Comparison of ENCODE assay signal across 12 mouse cellular contexts in the genomic region with DNA sequence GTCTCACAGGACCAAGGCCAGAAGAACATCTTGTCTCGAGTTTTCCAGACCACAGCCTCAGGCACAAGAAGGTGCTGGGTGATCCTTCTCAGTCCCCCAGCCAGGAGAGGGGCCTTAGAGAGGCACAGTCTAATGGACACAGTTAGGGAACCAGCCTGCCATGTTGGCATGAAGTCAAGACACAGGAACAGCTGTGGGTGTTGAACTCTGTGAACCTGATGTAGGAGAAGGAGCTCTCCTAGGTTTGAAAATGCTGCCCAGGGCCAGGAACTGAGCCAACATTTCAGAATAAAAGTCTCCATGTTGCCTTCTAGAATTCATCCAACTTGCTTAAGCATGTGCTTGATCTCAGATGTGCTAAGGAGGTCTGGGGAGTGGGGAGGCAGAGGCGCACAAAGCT. TPM values are rescaled to one million over a fixed set of nuclear protein-coding genes. Genes with fewer than 3 reads are reported as not detected.
DNase-seq lines count a peak whose midpoint lies in the region; ATAC-seq and TF ChIP-seq lines count a peak whose summit lies in the region.
"Had no signal": no experiment of that assay in that cellular context is flagged by ENCODE, and none has a peak within 500 bp of the region (broad histone marks: within the 10 kb centered on the region; RNA-seq: fewer than 3 reads in every experiment).

No protein-coding gene starts in this region.

- no peak overlapping the region for H3K9ac ChIP-seq in hindbrain, postnatal 0 days (replicated peaks; ENCODE audit: low read length)
- H3K9ac ChIP-seq in hindbrain, embryonic 13.5 days = no peak overlapping the region
- H3K9ac ChIP-seq in lung, embryonic 15.5 days = no peak overlapping the region
- no peak overlapping the region for H3K9ac ChIP-seq in forebrain, postnatal 0 days
- H3K9ac ChIP-seq: hindbrain, embryonic 12.5 days; liver, postnatal 0 days had no signal

- no peaks in the 10 kb centered on the region for H3K9me3 ChIP-seq in hindbrain, postnatal 0 days (ENCODE audit: low read length)
- no peaks in the 10 kb centered on the region for H3K9me3 ChIP-seq in hindbrain, embryonic 13.5 days
- no peaks in the 10 kb centered on the region for H3K9me3 ChIP-seq in lung, embryonic 15.5 days
- H3K9me3 ChIP-seq in forebrain, postnatal 0 days (ENCODE audit: low read length) = no peaks in the 10 kb centered on the region
- H3K9me3 ChIP-seq: hindbrain, embryonic 12.5 days had no signal

- intact Hi-C loops in gastrocnemius, postnatal 14 days (cut with DNase I; ENCODE audit: low total_unique reads) = no loop called here

- no peaks in the 10 kb centered on the region for H3K36me3 ChIP-seq in hindbrain, postnatal 0 days (ENCODE audit: insufficient read depth, low read length)
- H3K36me3 ChIP-seq in hindbrain, embryonic 13.5 days = no peaks in the 10 kb centered on the region
- H3K36me3 ChIP-seq in lung, embryonic 15.5 days = no peaks in the 10 kb centered on the region
- no peaks in the 10 kb centered on the region for H3K36me3 ChIP-seq in forebrain, postnatal 0 days (ENCODE audit: insufficient read depth)
- H3K36me3 ChIP-seq: hindbrain, embryonic 12.5 days had no signal

- no peak overlapping the region for H3K27ac ChIP-seq in hindbrain, postnatal 0 days
- no peak overlapping the region for H3K27ac ChIP-seq in hindbrain, embryonic 13.5 days
- H3K27ac ChIP-seq in lung, embryonic 15.5 days = 0 out of 2 replicates have a peak overlapping the region, but pooled peaks have one; percentile 17
- H3K27ac ChIP-seq in forebrain, postnatal 0 days (ENCODE audit: low read depth, low read length) = no peak overlapping the region
- H3K27ac ChIP-seq: hindbrain, embryonic 12.5 days had no signal

- WGBS in hindbrain, postnatal 0 days = 69% methylated on average over 2 of the region's 2 CpGs
- 85% methylated on average over 2 of the region's 2 CpGs for WGBS in hindbrain, embryonic 13.5 days
- 44% methylated on average over 2 of the region's 2 CpGs for WGBS in lung, embryonic 15.5 days
- 73% methylated on average over 2 of the region's 2 CpGs for WGBS in forebrain, postnatal 0 days

- peak; percentile 67 for DNase-seq in hindbrain, postnatal 0 days (ENCODE audit: low spot score)
- DNase-seq in NIH3T3 (ENCODE audit: low read depth) = peak; percentile 40
- peak; percentile 49 for DNase-seq in gastrocnemius, postnatal 14 days
- DNase-seq in forebrain, postnatal 0 days = no peak
- no peak for DNase-seq in B cell, adult 2 months
- DNase-seq: layer of hippocampus, postnatal 36 days; liver, postnatal 0 days had no signal

- no peak overlapping the region for H3K4me3 ChIP-seq in hindbrain, postnatal 0 days (ENCODE audit: low read length)
- H3K4me3 ChIP-seq in hindbrain, embryonic 13.5 days = no peak overlapping the region
- H3K4me3 ChIP-seq in lung, embryonic 15.5 days = no peak overlapping the region
- no peak overlapping the region for H3K4me3 ChIP-seq in forebrain, postnatal 0 days (ENCODE audit: low read depth, low read length)
- H3K4me3 ChIP-seq: hindbrain, embryonic 12.5 days had no signal

- ATAC-seq in hindbrain, postnatal 0 days = no peak
- no peak for ATAC-seq in hindbrain, embryonic 13.5 days (ENCODE audit: low FRiP score)
- peak; percentile 75 for ATAC-seq in lung, embryonic 15.5 days (ENCODE audit: borderline replicate concordance, extremely low read depth, low FRiP score, low TSS enrichment)
- no peak for ATAC-seq in forebrain, postnatal 0 days
- ATAC-seq in erythroblast, adult 5-6 weeks (replicated peaks; ENCODE audit: low FRiP score, poor library complexity, severe bottlenecking) = no peak
- ATAC-seq: liver, postnatal 0 days had no signal

- TF ChIP-seq CTCF in hindbrain, postnatal 0 days (IDR thresholded peaks at IDR 0.05; ENCODE audit: low read depth) = no peak
- TF ChIP-seq CTCF in forebrain, postnatal 0 days (IDR thresholded peaks at IDR 0.05; ENCODE audit: low read depth) = no peak

- H3K27me3 ChIP-seq in hindbrain, postnatal 0 days (ENCODE audit: insufficient read depth, low read length) = no peaks in the 10 kb centered on the region
- H3K27me3 ChIP-seq in hindbrain, embryonic 13.5 days = 0 out of 2 replicates have a peak, but pooled peaks cover 11% of the 10 kb centered on the region
- no peaks in the 10 kb centered on the region for H3K27me3 ChIP-seq in lung, embryonic 15.5 days
- H3K27me3 ChIP-seq in forebrain, postnatal 0 days (ENCODE audit: insufficient read depth, low read length) = no peaks in the 10 kb centered on the region

- no peak overlapping the region for H3K4me2 ChIP-seq in hindbrain, postnatal 0 days (ENCODE audit: low read depth, low read length)
- no peak overlapping the region for H3K4me2 ChIP-seq in hindbrain, embryonic 13.5 days
- no peak overlapping the region for H3K4me2 ChIP-seq in lung, embryonic 15.5 days
- no peak overlapping the region for H3K4me2 ChIP-seq in forebrain, postnatal 0 days (ENCODE audit: low read depth)
- H3K4me2 ChIP-seq: heart, embryonic 11.5 days; hindbrain, embryonic 12.5 days had no signal

- H3K4me1 ChIP-seq in hindbrain, postnatal 0 days (ENCODE audit: insufficient read depth, low read length) = 0 out of 2 replicates have a peak, but pooled peaks cover 5% of the 10 kb centered on the region
- peaks cover 12% of the 10 kb centered on the region for H3K4me1 ChIP-seq in hindbrain, embryonic 13.5 days (replicated peaks)
- peaks cover 22% of the 10 kb centered on the region for H3K4me1 ChIP-seq in lung, embryonic 15.5 days
- H3K4me1 ChIP-seq in forebrain, postnatal 0 days (ENCODE audit: insufficient read depth) = no peaks in the 10 kb centered on the region

RNA-seq across cellular contexts. Expression of a gene that starts 41.5 kb away (rescaled TPM):
- 111 and 122 TPM in 2 replicates for total RNA-seq in hindbrain, postnatal 0 days (2014; rRNA removed)
- 40.0 and 41.4 TPM in 2 replicates for polyA plus RNA-seq in hindbrain, postnatal 0 days (2015; fragmentation: Nextera tagmentation; extraction: Ambion mirVana)
- polyA plus RNA-seq in hindbrain, embryonic 13.5 days (2015; fragmentation: Nextera tagmentation; extraction: Ambion mirVana) = 48.4 and 51.3 TPM in 2 replicates
- 10 to 100 TPM; 28.3 to 32.3 TPM for total RNA-seq in gastrocnemius, postnatal 14 days (2021)
- polyA plus RNA-seq in lung, embryonic 15.5 days (2015; fragmentation: Nextera tagmentation; extraction: Ambion mirVana) = 10.6 and 11.5 TPM in 2 replicates
- total RNA-seq in forebrain, postnatal 0 days (2014; rRNA removed) = 108 and 123 TPM in 2 replicates
- 23.2 and 40.1 TPM in 2 replicates for polyA plus RNA-seq in forebrain, postnatal 0 days (2015; fragmentation: Nextera tagmentation; extraction: Ambion mirVana)
- 5.9 and 8.3 TPM in 2 replicates for total RNA-seq in erythroblast, adult 5-6 weeks (2015; ENCODE audit: low replicate concordance)
- total RNA-seq in erythroblast, adult 5-6 weeks (2017; ENCODE audit: low replicate concordance) = 4.9 and 6.0 TPM in 2 replicates

Comparison
In these comparisons a context has a peak if more than half of its experiments do, and no peak if none do; other contexts are left out.
1. DNase-seq: peak in hindbrain, postnatal 0 days (single experiment), NIH3T3 (single experiment) and gastrocnemius, postnatal 14 days (single experiment); none in forebrain, postnatal 0 days (single experiment) and B cell, adult 2 months (0 of 2).